Mouse (Mus musculus): ENCODE results near the gene Eif2d. TPM values are rescaled to one million over a fixed set of nuclear protein-coding genes. Genes with fewer than 3 reads are reported as not detected.

Eif2d gene
- polyA plus RNA-seq, 1 experiment from 2014 or later: 41.1 TPM

GRCm38 (mm10) chr1:131123522-131124265 is 29.3 kb upstream of the Eif2d start:
- Histone ChIP-seq H3K4me2 (peak overlapping the region; percentile 51), H3K27me3 (replicated peaks) (0 out of 2 replicates have a peak, but pooled peaks cover 6% of the 10 kb centered on the region), H3K9ac (no peak overlapping the region), H3K4me1 (peaks cover 28% of the 10 kb centered on the region), H3K27ac (replicated peaks) (no peak overlapping the region), H3K9me3 (no peaks in the 10 kb centered on the region), H3K4me3 (no peak overlapping the region), H3K36me3 (peaks cover 8% of the 10 kb centered on the region; the same call in 1 of the 2 replicates)
- 47% methylated on average over 10 of the region's 10 CpGs for WGBS
- ATAC-seq (ENCODE audit: extremely low read depth, insufficient number of reproducible peaks, low FRiP score, low TSS enrichment): no peak

GRCm38 (mm10) chr1:131125987-131126744 is 26.8 kb upstream of the Eif2d start:
- no peaks in the 10 kb centered on the region for H3K27me3 ChIP-seq (replicated peaks)
- H3K9me3 ChIP-seq: no peaks in the 10 kb centered on the region
- H3K27ac ChIP-seq (replicated peaks): peak overlapping the region; percentile 38
- H3K9ac ChIP-seq: no peak overlapping the region
- H3K4me3 ChIP-seq: peak overlapping the region; percentile 29; the same call in 1 of the 2 replicates
- H3K4me2 ChIP-seq: peak overlapping the region; percentile 51; the same call in 1 of the 2 replicates
- peaks cover 23% of the 10 kb centered on the region for H3K36me3 ChIP-seq
- peaks cover 13% of the 10 kb centered on the region for H3K4me1 ChIP-seq
- peak; percentile 78 for ATAC-seq (ENCODE audit: extremely low read depth, insufficient number of reproducible peaks, low FRiP score, low TSS enrichment)
- 27% methylated on average over 11 of the region's 11 CpGs for WGBS

DNA sequence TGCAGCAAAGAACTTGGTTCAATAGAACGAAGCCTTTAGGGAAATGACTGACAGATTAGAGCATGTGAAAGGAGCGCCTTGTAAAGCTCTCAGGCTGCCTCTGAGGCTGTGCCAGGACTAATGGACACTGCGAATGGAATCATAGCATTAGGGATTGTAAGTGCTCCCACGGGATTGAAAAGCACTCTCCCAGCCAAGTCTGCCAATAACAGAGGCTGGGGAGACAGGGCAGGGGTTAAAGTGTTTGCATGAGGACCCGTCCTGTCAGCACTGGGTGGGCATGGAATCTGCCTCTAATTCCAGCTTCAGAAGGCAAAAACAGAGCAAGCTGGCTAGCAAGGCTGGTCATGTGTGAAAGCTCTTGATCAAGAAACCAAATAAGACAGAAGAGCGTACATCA is 18.8 kb upstream of the Eif2d start:
- peaks cover 28% of the 10 kb centered on the region for H3K4me1 ChIP-seq
- ATAC-seq (ENCODE audit: extremely low read depth, insufficient number of reproducible peaks, low FRiP score, low TSS enrichment): no peak
- no peaks in the 10 kb centered on the region for H3K27me3 ChIP-seq (replicated peaks)
- peak overlapping the region; percentile 80 for H3K4me3 ChIP-seq
- H3K27ac ChIP-seq (replicated peaks): 0 out of 2 replicates have a peak overlapping the region, but pooled peaks have one; percentile 21
- 63% methylated on average over 6 of the region's 6 CpGs for WGBS
- H3K36me3 ChIP-seq: peaks cover 9% of the 10 kb centered on the region
- H3K9ac ChIP-seq: peak overlapping the region; percentile 38; the same call in 1 of the 2 replicates
- no peaks in the 10 kb centered on the region for H3K9me3 ChIP-seq
- peak overlapping the region; percentile 83 for H3K4me2 ChIP-seq

DNA sequence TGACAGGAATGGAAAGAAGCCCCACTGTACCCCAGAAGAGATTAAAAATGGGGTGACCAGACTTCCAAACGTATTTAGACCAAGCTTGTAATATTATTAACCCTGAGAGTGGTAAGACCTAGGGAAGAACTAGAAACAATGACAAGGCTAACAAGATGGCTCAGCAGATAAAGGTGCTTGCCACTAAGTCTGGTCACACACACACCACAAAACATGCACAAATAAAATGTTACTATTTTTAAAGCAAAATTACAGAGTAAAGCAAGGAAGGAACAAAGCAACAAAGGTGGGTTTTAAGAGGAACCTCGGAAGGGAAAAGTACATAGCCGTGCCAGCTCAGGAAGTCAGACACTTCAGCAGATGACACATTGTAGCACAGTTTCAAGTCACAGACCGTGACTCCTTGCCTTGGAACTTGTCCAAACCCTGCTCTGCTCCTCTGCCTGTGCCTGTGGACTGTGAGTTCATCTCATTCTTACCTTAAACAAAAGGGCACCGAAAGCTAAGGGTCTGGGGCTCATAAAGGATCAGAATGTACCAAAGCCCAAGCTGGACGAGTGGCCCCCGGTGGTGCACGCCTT is 17.9 kb upstream of the Eif2d start:
- H3K27me3 ChIP-seq (replicated peaks): no peaks in the 10 kb centered on the region
- H3K4me3 ChIP-seq: peak overlapping the region; percentile 80
- H3K4me2 ChIP-seq: peak overlapping the region; percentile 83
- peaks cover 1% of the 10 kb centered on the region for H3K36me3 ChIP-seq
- no peaks in the 10 kb centered on the region for H3K9me3 ChIP-seq
- peak overlapping the region; percentile 68 for H3K9ac ChIP-seq
- no peak for ATAC-seq (ENCODE audit: extremely low read depth, insufficient number of reproducible peaks, low FRiP score, low TSS enrichment)
- peaks cover 31% of the 10 kb centered on the region for H3K4me1 ChIP-seq
- 52% methylated on average over 8 of the region's 8 CpGs for WGBS
- H3K27ac ChIP-seq (replicated peaks): peak overlapping the region; percentile 54

- H3K9me3 ChIP-seq: no peaks in the 10 kb centered on the region
- H3K36me3 ChIP-seq: no peaks in the 10 kb centered on the region
- peak overlapping the region; percentile 80 for H3K4me3 ChIP-seq
- ATAC-seq (ENCODE audit: extremely low read depth, insufficient number of reproducible peaks, low FRiP score, low TSS enrichment): no peak
- H3K4me2 ChIP-seq: peak overlapping the region; percentile 83
- H3K9ac ChIP-seq: no peak overlapping the region
- WGBS: 75% methylated on average over 10 of the region's 10 CpGs
- no peaks in the 10 kb centered on the region for H3K27me3 ChIP-seq (replicated peaks)
- H3K27ac ChIP-seq (replicated peaks): peak overlapping the region; percentile 0; the same call in 1 of the 2 replicates
- peaks cover 31% of the 10 kb centered on the region for H3K4me1 ChIP-seq
Measured at GRCm38 (mm10) chr1:131135960-131136629, 16.9 kb upstream of the Eif2d start.

DNA sequence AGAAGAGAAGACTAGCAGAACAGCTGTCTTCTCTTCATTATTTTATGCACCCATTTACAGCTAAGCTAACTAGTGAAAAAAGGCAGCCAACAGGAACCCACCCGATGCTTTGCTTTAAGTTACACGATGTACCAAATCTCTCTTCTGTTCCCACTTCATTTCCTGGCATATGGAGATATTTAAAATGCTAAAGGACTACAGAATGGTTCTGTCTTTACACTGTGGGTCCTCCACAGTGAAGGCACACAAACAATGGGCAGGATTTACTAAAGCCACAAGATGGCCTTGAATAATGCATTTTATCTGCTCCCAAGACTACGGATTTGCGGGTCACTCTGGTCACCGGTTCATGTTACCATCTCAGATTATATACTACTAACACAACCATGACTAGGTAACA is 15.9 kb upstream of the Eif2d start:
- Histone ChIP-seq H3K4me2 (peak overlapping the region; percentile 83), H3K36me3 (no peaks in the 10 kb centered on the region), H3K27me3 (replicated peaks) (no peaks in the 10 kb centered on the region), H3K27ac (replicated peaks) (no peak overlapping the region), H3K9me3 (no peaks in the 10 kb centered on the region), H3K9ac (peak overlapping the region; percentile 37; the same call in 1 of the 2 replicates), H3K4me1 (peaks cover 31% of the 10 kb centered on the region), H3K4me3 (peak overlapping the region; percentile 80)
- 33% methylated on average over 5 of the region's 5 CpGs for WGBS
- no peak for ATAC-seq (ENCODE audit: extremely low read depth, insufficient number of reproducible peaks, low FRiP score, low TSS enrichment)

DNA sequence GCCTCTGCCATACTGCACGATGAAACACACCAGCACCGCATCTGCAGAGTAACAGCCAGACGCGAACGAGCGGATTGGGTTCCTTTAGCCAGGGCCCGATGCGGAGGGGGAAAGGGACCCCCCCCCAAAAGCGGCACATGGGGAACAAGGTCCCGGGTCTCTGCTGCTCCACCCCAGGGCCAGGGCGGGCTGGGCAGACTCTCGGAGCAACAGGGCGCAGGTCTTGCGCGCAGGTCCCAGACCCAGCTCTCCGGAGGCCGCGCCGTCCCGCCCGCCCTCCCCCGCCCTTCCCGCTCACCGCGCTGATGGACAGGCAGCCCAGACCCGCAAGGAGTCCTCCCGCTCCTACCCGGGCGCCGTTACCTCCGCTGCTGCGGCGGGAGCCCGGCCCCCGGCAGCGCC is 15.3 kb upstream of the Eif2d start:
- peak overlapping the region; percentile 83 for H3K4me2 ChIP-seq
- 1% methylated on average over 36 of the region's 36 CpGs for WGBS

GRCm38 (mm10) chr1:131138191-131139016 is 14.6 kb upstream of the Eif2d start, which contains the start of gene Dyrk3:
Gene Dyrk3, minus strand, starts transcription at chr1:131138340.
- Histone ChIP-seq H3K36me3 (no peaks in the 10 kb centered on the region), H3K27ac (replicated peaks) (peak within 1 kb of the TSS; percentile 87), H3K27me3 (replicated peaks) (no peaks in the 10 kb centered on the region), H3K9me3 (no peaks in the 10 kb centered on the region), H3K4me2 (peak within 1 kb of the TSS; percentile 83), H3K4me3 (peak within 1 kb of the TSS; percentile 80), H3K4me1 (peaks cover 31% of the 10 kb centered on the region), H3K9ac (peak within 1 kb of the TSS; percentile 86)
- 4% methylated on average over 49 of the region's 49 CpGs for WGBS
- ATAC-seq (ENCODE audit: extremely low read depth, insufficient number of reproducible peaks, low FRiP score, low TSS enrichment): peak; percentile 94

More for the DNA sequence above, 15.3 kb upstream of the Eif2d start:
- ATAC-seq (ENCODE audit: extremely low read depth, insufficient number of reproducible peaks, low FRiP score, low TSS enrichment): no peak; the same call in 1 of the 2 replicates
- H3K4me3 ChIP-seq: peak overlapping the region; percentile 80
- H3K9me3 ChIP-seq: no peaks in the 10 kb centered on the region
- H3K36me3 ChIP-seq: no peaks in the 10 kb centered on the region
- peak overlapping the region; percentile 87; the same call in 1 of the 2 replicates for H3K27ac ChIP-seq (replicated peaks)
- H3K9ac ChIP-seq: peak overlapping the region; percentile 86
- no peaks in the 10 kb centered on the region for H3K27me3 ChIP-seq (replicated peaks)
- H3K4me1 ChIP-seq: peaks cover 31% of the 10 kb centered on the region

DNA sequence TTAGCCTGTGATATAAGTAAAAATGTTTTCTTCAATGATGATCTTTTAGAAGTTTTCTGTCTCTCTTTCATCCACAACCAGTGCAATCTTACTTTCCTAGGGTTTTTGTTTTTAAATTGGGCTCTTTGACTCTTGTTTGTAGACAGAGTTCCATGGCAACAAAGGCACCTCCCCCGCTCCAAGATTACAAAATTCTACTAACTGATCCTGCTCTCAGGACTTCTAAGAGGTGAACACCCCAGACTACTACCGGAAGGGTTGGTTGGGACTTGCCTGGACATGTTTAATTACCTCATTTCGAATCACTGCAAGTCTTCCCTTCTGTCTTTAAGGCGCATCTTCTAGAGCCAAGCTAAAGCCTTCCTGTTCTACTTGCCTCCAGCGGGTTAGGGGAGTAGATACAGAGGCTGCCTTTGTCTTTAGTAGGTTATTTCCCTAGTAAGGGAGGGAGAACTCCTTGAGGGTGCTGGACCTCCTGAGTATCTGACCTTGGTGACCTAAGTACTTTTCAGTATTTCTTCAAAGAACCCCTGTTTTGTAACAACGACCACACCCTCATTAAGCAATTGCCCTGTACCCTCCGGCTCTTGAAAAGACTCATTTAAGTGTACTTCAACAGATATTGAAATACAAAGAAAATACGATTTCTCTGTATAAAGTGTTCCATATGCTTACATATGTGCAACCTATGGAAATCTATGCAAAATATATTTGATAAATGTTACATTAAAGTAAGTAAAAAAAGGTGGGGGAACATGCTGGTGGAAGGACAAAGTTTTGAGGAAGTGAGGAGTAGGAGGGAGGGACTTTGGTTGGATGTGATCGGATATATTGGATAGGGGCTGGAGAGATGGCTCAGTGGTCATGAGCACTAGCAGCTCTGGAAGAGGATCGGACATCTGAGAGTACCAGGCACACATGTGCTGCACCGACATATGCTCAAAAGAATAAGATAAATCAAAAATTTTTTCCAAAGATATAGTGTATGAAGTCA is 13.6 kb upstream of the Eif2d start:
- no peaks in the 10 kb centered on the region for H3K9me3 ChIP-seq
- no peaks in the 10 kb centered on the region for H3K36me3 ChIP-seq
- no peak for ATAC-seq (ENCODE audit: extremely low read depth, insufficient number of reproducible peaks, low FRiP score, low TSS enrichment)
- H3K4me2 ChIP-seq: peak overlapping the region; percentile 83
- H3K27me3 ChIP-seq (replicated peaks): no peaks in the 10 kb centered on the region
- H3K4me1 ChIP-seq: peaks cover 26% of the 10 kb centered on the region
- H3K27ac ChIP-seq (replicated peaks): peak overlapping the region; percentile 87
- H3K9ac ChIP-seq: peak overlapping the region; percentile 86; the same call in 1 of the 2 replicates
- H3K4me3 ChIP-seq: peak overlapping the region; percentile 80
- 69% methylated on average over 11 of the region's 11 CpGs for WGBS

Data from heart, embryonic 13.5 days (tissue).